Mouse (Mus musculus) kidney, postnatal 25 days (tissue): Measurements from ENCODE around the gene Il2rb.

Source experiments
- DNase-seq, 2 experiments: peaks; one replicate each; pipeline ENCODE4 v3.0.0; 2021; ENCODE audit warnings: mixed read lengths in 2 of 2

The Il2rb gene

GRCm38 (mm10) chr15:78443857-78444256 is 51.2 kb downstream of the Il2rb start:
- no peak for DNase-seq

- no peak for DNase-seq
Observed at GRCm38 (mm10) chr15:78442231-78442630, 52.8 kb downstream of the Il2rb start.

- DNase-seq: no peak
Observed at GRCm38 (mm10) chr15:78438973-78439372, 56.1 kb downstream of the Il2rb start.

- no peak for DNase-seq
Observed at GRCm38 (mm10) chr15:78438505-78438904, 56.6 kb downstream of the Il2rb start.

- no peak for DNase-seq
Observed at GRCm38 (mm10) chr15:78438018-78438394, 57.1 kb downstream of the Il2rb start.

- peak; percentile 37 to 63 for DNase-seq
Observed at GRCm38 (mm10) chr15:78437237-78438017, 57.6 kb downstream of the Il2rb start.

- DNase-seq: peak; percentile 84 to 87
Observed at GRCm38 (mm10) chr15:78436380-78437192, 58.5 kb downstream of the Il2rb start.

GRCm38 (mm10) chr15:78435681-78436080 is 59.4 kb downstream of the Il2rb start:
- no peak for DNase-seq

- peak; percentile 49 to 61 for DNase-seq
Observed at GRCm38 (mm10) chr15:78434896-78435520, 60.1 kb downstream of the Il2rb start.

- peak; percentile 65 to 88 for DNase-seq
Observed at GRCm38 (mm10) chr15:78431541-78432121, 63.4 kb downstream of the Il2rb start.

- DNase-seq: no peak
Observed at GRCm38 (mm10) chr15:78430874-78431273, 64.2 kb downstream of the Il2rb start.

- peak; percentile 49 to 73 for DNase-seq
Observed at GRCm38 (mm10) chr15:78429871-78430622, 65.0 kb downstream of the Il2rb start.
